Mouse (Mus musculus): ENCODE measurements around the gene H2bfm. TPM values are rescaled to one million over a fixed set of nuclear protein-coding genes. Genes with fewer than 3 reads are reported as not detected.
"Not testable (repeated sequence)": the region's sequence is repeated elsewhere in the genome, so short reads cannot be mapped to it uniquely, and the experiment has no call there.

Gene H2bfm
- not detected for total RNA-seq (2021)
- long read RNA-seq, experiment 1 = 0 reads
- long read RNA-seq, experiment 2 = 0 reads

DNA sequence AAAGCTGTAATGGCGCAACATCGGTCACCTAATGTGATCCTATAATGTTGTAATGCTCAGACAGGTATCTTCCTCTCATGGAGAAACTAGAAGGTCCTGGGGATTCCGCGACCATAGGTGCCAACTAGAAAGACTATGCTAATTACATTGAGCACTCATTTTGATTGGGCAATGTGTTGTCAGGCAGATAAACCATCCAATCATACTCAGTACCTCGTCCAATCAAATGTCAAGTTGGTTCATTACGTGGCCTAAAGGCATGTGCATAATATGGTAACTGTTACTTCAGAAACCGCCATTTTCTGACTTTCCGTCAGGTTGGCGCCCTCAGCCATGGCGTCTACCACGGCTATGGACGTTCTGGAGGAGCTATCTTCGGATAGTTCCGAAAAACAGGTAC, at the start of gene H2bfm:
TSS of gene H2bfm (plus strand) at position 295 of the 400 bp plus-strand sequence.
- DNase-seq = no peak

DNA sequence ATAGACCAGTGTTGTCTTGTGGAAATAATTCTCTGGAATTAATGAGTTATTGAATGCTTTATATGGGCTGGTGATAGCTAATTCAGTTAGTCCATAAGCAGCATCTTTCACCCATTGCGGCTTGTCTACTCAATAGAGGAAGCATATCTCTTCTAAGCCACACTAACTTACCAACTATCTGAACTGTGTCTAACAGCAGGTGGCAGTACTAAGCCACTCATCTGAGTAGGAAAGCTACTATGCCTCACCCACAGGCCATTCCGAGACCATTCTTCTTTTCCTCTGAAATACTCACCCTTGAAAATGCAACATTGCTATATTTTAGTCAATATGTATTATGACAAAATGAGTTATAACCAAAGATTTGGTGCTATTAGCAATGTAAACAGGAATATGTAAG, 31.4 kb upstream of the H2bfm start:
- DNase-seq = no peak

DNA sequence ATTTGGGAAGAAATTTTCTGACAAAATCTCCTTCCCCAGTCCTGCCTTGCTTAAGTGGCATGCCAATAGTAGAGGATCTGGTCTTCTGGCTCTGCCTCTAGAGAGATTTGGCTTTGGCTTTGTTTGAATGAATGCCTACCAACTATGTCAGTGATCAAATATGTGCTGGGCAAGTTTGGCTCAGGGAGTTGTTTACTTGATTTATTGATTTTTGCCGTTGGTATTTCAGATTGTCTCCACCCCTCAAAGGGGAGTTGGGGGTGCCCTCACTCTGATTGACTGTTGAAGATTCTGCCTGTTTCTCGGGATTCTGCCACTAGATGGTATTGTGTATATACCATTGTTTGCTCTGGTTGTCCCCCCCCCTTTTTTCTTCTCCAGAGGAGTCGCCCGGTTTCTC, 22.8 kb upstream of the H2bfm start:
- DNase-seq = no peak

DNA sequence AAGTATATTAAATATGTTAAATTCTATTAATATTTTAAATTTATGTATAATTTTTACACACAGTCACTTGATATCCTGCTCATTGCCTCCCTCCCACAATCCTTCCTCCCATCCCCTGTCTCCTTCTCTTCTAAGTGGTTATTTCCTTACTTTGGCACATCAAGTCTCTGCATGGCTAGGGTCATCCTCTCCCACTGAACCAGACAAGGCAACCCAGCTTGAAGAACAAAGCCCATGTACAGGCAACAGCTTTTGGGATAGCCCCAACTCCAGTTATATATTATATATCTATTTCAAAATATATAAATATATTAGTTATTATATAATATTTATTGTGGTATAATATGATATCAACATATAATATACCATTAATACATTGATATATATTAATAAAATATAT, 1.3 kb upstream of the H2bfm start:
- DNase-seq = no peak

DNA sequence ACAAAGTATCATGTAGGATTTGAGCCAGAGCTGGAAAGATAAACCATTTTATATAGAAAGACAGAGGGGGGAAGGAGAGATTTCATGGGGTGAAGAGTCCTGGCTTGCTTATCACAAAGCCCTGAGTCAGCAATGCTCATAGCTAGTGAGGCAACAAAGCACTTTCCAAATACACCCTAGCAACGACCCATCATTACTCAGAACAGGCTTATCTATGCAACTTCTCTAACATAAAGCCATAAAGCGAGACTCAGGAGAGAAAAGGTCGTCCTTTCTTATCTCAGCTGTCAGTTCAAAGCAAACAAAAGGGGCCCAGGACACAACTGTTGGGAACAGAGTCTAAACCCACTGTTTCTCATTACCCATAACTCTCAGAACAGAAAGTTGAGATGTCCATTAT, 10.9 kb downstream of the H2bfm start:
- DNase-seq = no peak

DNA sequence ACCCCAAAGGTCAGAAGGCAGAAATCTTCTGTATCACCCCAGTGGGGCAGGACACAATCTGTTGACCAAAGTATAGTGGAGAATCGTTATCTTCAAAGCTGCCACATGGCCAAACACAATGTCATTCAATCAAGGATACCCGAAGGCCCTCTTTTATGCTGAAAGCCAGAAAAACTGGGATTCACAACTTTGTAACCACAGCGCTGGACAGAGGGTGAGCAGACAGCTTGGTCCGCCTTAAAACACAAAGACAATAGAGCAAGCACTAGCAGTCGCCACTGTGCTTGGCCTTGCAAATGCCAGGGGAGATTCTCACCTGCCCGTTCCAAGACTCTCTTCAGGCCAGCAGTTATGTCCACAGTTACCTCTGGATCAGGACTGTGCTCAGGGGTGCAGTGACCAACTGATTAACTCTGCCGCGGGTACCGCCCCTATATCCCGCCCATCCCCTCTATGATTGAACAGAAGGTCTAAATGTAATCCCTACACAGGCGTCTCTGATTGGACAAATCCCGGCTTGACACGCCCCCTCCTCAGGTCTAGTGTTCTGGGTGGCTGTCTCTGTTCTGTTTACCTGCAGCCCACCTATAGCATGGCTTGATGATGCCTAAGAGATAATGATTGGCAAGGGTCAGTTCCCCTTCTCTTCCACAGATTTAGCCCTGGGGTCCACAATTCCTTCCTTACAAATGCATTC, 30.6 kb downstream of the H2bfm start:
- peak; percentile 26 for DNase-seq

DNA sequence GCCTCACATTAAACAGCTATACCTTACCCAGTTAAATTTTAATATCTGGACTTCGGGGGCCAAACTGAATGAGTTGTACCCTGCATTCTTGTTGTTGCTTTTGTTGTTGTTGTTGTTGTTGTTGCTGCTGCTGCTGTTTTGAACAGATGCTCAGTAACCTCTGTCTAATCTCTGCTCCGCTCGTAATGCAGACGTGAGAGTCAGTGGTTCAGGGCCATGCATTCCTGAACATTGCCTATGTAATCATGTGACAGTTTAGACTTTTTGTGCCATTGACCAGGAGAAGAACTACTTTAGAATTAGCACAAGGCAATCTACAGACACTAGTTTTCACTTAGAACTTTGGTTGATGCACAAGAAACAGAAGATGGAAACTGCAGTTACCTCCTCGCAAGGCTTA, 31.2 kb downstream of the H2bfm start:
- not testable (repeated sequence) for DNase-seq

DNA sequence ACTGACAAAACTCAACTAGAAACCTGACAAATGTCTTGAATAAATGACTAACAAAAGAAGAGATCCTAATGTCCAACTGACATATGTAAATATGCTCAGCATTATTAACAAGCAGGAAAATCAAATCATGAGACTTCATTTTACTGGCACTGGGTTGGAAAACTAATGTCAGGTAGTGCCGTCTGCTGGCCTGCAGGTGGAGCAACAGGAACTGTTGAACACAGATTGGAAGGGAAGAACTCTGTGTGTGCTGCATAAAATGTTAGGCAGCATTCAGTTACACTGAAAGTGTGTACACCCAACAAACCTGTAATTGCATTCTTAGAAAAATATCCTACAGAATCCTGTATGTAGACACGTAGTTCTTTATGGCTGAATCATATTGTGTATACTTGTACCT, 32.6 kb downstream of the H2bfm start:
- DNase-seq = no peak

DNA sequence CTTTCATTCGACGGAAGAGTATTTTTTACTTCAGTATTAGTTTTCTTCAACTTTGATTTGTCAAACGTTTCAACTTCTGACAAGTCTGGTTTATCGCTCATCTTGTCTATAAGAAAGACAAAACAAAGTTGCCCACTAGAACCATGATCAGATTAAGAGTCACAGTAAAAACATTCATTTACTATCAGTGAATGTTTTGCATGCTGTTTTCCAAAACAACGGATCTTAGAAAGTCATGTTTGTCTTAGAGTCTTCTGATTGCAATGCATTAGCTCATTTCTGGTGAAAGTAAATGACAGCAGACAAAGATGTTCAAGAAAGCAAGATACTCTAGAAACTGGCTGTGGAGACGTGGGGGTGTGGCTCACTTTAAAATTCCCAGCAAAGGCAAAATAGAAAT, 48.3 kb downstream of the H2bfm start, which contains the start of gene Tmsb15b2:
TSS of gene Tmsb15b2 (minus strand) at position 101 of the 400 bp plus-strand sequence.
- not testable (repeated sequence) for DNase-seq

DNA sequence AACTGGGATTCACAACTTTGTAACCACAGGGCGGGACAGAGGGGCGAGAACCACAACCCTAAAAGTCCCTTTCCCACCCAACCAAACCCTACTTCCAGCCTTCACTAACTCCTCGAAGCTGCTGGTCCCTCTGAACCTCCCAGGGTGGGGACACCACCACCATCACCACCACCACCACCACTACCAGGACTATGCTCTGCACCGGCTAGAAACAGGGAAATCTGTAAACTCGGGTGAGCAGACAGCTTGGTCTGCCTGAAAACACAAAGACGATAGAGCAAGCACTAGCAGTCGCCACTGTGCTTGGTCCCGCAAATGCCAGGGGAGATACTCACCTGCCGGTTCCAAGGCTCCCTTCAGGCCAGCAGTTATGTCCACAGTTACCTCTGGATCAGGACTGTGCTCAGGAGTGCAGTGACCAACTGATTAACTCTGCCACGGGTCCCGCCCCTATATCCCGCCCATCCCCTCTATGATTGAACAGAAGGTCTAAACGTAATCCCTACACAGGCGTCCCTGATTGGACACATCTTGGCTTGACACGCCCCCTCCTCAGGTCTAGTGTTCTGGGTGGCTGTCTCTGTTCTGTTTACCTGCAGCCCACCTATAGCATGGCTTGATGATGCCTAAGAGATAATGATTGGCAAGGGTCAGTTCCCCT, 49.4 kb downstream of the H2bfm start, which contains the start of the genes Tmsb15l and Tmsb15b1:
TSS of gene Tmsb15l (minus strand) at position 446 of the 661 bp plus-strand sequence.
TSS of gene Tmsb15b1 (minus strand) at position 451 of the 661 bp plus-strand sequence.
- peak; percentile 12 for DNase-seq

Other genes with a start within 250 kb of the H2bfm start
- 1 to 10 TPM; 2.0 to 2.3 TPM for gene Tceal1, start 219.3 kb upstream of the H2bfm start, total RNA-seq (2021)
- gene Morf4l2, start 183.6 kb upstream of the H2bfm start, total RNA-seq (2021) = 100 to 1,000 TPM; 128 to 140 TPM
- gene Glra4, start 147.2 kb upstream of the H2bfm start, total RNA-seq (2021) = not detected
- 1 to 10 TPM; 4.5 to 4.7 TPM for gene Plp1, start 104.7 kb upstream of the H2bfm start, total RNA-seq (2021)
- gene Rab9b, start 58.6 kb upstream of the H2bfm start, total RNA-seq (2021) = under 1 TPM in 1 of 2 experiments, not detected in 1; 0.13 TPM
- 1 to 10 TPM; 4.3 to 6.4 TPM for gene Tmsb15b2, start 48.2 kb downstream of the H2bfm start, total RNA-seq (2021)
- gene Tmsb15l, start 49.5 kb downstream of the H2bfm start, total RNA-seq (2021) = not detected
- 1 to 10 TPM; 1.6 to 5.3 TPM for gene Tmsb15b1, start 49.5 kb downstream of the H2bfm start, total RNA-seq (2021)
- not detected for gene Zcchc18, start 65.8 kb downstream of the H2bfm start, total RNA-seq (2021)
- gene Slc25a53, start 111.0 kb downstream of the H2bfm start, total RNA-seq (2021) = 1 to 10 TPM; 1.2 to 3.2 TPM
- gene Fam199x, start 122.3 kb downstream of the H2bfm start, total RNA-seq (2021) = 1 to 10 TPM; 3.2 to 3.9 TPM
- gene Esx1, start 194.8 kb downstream of the H2bfm start, total RNA-seq (2021) = not detected

All from gastrocnemius, postnatal 25 days (tissue).